Mouse (Mus musculus): ENCODE data around the gene Slc39a1. TPM values are rescaled to one million over a fixed set of nuclear protein-coding genes. Genes with fewer than 3 reads are reported as not detected.

The Slc39a1 gene
- polyA plus RNA-seq, 1 experiment from 2014 or later = 41.2 TPM

DNA sequence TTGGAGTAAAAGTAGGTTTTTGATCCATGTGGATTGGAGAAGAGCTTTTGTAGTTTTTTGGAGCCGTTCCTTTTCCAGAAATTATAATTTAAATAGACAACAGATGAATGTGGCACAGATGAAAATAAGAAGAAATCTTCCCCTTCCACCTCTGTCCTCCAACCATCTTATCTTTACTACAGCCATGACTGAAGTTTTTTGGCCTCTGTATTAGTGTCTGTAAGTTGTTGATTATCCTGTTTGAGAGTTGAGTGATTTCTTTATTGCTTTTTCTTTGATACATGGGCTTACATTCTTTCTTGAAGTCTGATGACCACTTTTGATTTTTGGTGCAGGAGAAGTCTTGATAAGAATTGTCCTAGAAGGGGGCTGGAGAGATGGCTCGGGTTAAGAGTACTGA is 46.7 kb downstream of the Slc39a1 start:
- peak overlapping the region; percentile 79 for H3K4me2 ChIP-seq (ENCODE audit: low read depth, low read length)
- H3K4me3 ChIP-seq (ENCODE audit: low read depth, low read length) = peak overlapping the region; percentile 83
- no peaks in the 10 kb centered on the region for H3K27me3 ChIP-seq (ENCODE audit: control insufficient read depth, insufficient read depth, low read length)
- ATAC-seq (ENCODE audit: low read depth) = no peak
- H3K36me3 ChIP-seq (ENCODE audit: control insufficient read depth, insufficient read depth, low read length) = no peaks in the 10 kb centered on the region
- 82% methylated on average over 2 of the region's 2 CpGs for WGBS
- H3K9ac ChIP-seq (replicated peaks; ENCODE audit: low read depth, low read length) = peak overlapping the region; percentile 92; the same call in 1 of the 2 replicates
- no peak overlapping the region for H3K27ac ChIP-seq (ENCODE audit: low read depth, low read length)
- H3K9me3 ChIP-seq (ENCODE audit: control insufficient read depth, low read length) = no peaks in the 10 kb centered on the region
- H3K4me1 ChIP-seq (ENCODE audit: control insufficient read depth, insufficient read depth, low read length) = peaks cover 18% of the 10 kb centered on the region

Small RNA genes lying within 50 kb of the gene (microRNA-seq; reads per million reads assigned to microRNA genes)
- gene Mir7012 = not detected

Other genes starting within 250 kb of the Slc39a1 start
- 97.2 and 110 TPM in 2 replicates for gene Hax1, start 249.4 kb upstream of the Slc39a1 start, polyA plus RNA-seq (2014; fragmentation: Nextera tagmentation; extraction: Ambion mirVana)
- 219 and 232 TPM in 2 replicates for gene 4933434E20Rik, start 196.5 kb upstream of the Slc39a1 start, polyA plus RNA-seq (2014; fragmentation: Nextera tagmentation; extraction: Ambion mirVana)
- 163 and 171 TPM in 2 replicates for gene Ubap2l, start 195.5 kb upstream of the Slc39a1 start, polyA plus RNA-seq (2014; fragmentation: Nextera tagmentation; extraction: Ambion mirVana)
- gene Tpm3, start 175.5 kb upstream of the Slc39a1 start, polyA plus RNA-seq (2014; fragmentation: Nextera tagmentation; extraction: Ambion mirVana) = 281 and 342 TPM in 2 replicates
- gene Nup210l, start 144.0 kb upstream of the Slc39a1 start, polyA plus RNA-seq (2014; fragmentation: Nextera tagmentation; extraction: Ambion mirVana) = 0.35 and 0.52 TPM in 2 replicates
- gene Rps27, start 34.5 kb upstream of the Slc39a1 start, polyA plus RNA-seq (2014; fragmentation: Nextera tagmentation; extraction: Ambion mirVana) = 896 and 936 TPM in 2 replicates
- gene Rab13, start 34.5 kb upstream of the Slc39a1 start, polyA plus RNA-seq (2014; fragmentation: Nextera tagmentation; extraction: Ambion mirVana) = 8.0 and 12.4 TPM in 2 replicates
- 98.9 and 102 TPM in 2 replicates for gene Jtb, start 16.6 kb upstream of the Slc39a1 start, polyA plus RNA-seq (2014; fragmentation: Nextera tagmentation; extraction: Ambion mirVana)
- gene Creb3l4, start 4.7 kb upstream of the Slc39a1 start, polyA plus RNA-seq (2014; fragmentation: Nextera tagmentation; extraction: Ambion mirVana) = 1.3 and 2.4 TPM in 2 replicates
- 11.6 and 12.6 TPM in 2 replicates for gene Crtc2, start 6.0 kb downstream of the Slc39a1 start, polyA plus RNA-seq (2014; fragmentation: Nextera tagmentation; extraction: Ambion mirVana)
- gene Dennd4b, start 17.0 kb downstream of the Slc39a1 start, polyA plus RNA-seq (2014; fragmentation: Nextera tagmentation; extraction: Ambion mirVana) = 7.3 and 8.5 TPM in 2 replicates
- 14.3 and 21.6 TPM in 2 replicates for gene Gatad2b, start 45.0 kb downstream of the Slc39a1 start, polyA plus RNA-seq (2014; fragmentation: Nextera tagmentation; extraction: Ambion mirVana)
- 21.3 and 21.7 TPM in 2 replicates for gene Slc27a3, start 141.8 kb downstream of the Slc39a1 start, polyA plus RNA-seq (2014; fragmentation: Nextera tagmentation; extraction: Ambion mirVana)
- 30.1 and 35.2 TPM in 2 replicates for gene Ints3, start 185.4 kb downstream of the Slc39a1 start, polyA plus RNA-seq (2014; fragmentation: Nextera tagmentation; extraction: Ambion mirVana)
- gene Npr1, start 217.7 kb downstream of the Slc39a1 start, polyA plus RNA-seq (2014; fragmentation: Nextera tagmentation; extraction: Ambion mirVana) = 1.4 and 4.0 TPM in 2 replicates
- gene Ilf2, start 228.0 kb downstream of the Slc39a1 start, polyA plus RNA-seq (2014; fragmentation: Nextera tagmentation; extraction: Ambion mirVana) = 262 and 269 TPM in 2 replicates
- 106 and 112 TPM in 2 replicates for gene Snapin, start 242.9 kb downstream of the Slc39a1 start, polyA plus RNA-seq (2014; fragmentation: Nextera tagmentation; extraction: Ambion mirVana)

All from neural tube, embryonic 14.5 days (tissue).